Mouse (Mus musculus): Measurements from ENCODE around the gene Papss1.

Gene Papss1

DNA sequence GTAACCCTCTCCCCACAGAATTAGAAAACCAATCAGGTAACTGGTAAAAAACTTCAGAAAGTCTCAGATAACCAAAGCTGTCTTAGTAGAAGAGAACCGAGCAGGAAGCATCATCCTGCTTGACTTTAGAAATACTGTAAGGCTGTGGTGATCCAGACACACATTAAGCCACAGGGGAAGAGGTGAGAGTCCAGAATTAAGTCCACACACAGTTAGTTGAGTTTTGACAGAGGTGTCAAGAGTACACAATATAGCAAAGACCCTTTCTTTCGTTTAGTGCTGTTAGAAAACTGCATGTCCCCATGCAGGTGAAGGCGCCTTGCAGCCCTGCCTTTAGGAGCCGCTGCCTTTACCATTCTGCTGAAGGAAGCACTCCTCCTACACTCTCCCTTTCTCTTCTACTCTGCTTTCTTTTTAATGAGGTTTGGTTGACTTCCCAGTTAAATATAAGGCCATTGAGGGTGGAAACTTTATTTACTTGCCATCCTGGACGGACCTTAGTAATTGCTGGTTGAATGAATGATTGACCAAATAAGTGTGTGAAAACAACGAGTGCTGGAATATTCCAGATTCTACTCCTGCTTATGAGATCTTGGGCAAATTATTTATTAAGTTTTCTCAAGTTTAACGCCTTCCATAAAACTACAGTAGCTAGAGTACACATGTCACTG is 14.0 kb downstream of the Papss1 start:
- in situ Hi-C loops (cut with MboI, MseI) = no loop called here

DNA sequence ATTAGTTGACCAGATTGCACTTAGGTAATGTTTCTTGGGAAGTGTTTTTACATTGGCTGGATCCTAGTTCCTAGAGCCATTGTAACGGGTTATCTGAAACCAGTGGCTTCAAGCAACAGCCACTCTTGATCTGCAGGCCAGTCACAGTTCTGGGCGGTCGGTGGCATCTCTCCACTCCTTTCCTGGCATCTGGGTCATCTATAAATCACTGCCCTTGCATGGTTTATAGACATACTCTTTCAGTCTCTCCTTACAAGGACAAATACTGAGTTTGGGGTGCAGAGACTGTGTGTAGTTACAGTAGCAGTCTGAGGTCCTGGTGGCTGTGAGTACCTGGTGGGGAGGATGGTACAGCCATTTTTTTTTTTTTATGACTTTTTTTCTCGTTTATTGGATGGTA is 15.5 kb downstream of the Papss1 start:
- in situ Hi-C loops (cut with MboI, MseI) = no loop called here

DNA sequence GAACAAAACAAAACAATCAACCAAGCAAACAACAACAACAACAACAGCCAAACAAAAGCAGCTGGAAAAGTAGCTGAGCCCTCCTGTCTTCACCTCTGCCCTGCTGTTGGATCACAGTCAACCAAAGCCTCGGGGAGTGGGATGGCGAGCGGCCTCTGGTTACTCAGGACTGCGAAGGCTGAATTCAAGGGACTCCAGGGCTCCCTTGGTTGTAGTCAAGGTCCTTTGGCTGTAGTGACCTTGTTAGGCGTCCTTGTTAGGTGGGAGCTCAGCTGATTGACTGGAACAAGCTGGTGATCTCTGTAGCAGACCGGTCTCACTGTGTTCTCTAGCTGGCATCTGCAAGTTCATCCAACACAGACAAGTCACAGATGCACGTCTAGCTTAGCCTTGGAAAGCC is 16.5 kb downstream of the Papss1 start:
- in situ Hi-C loops (cut with MboI, MseI) = no loop called here

DNA sequence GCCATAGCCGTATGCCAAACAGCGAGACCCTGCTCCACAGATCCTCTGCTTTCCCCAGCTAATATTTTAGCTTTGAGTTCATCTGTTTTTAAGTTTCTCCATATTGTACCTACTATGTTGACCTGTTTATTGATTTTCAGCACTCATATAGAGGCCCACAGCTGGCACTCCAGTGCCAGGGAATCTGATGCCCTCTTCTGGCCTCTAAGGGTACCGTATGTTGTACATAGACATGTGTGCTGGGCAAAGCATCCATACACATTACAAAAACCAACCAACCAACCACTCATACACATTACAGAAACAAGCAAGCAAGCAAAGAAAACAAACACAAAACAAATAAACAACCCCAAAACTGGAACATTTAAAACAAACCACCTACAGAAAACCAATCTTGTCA is 22.2 kb downstream of the Papss1 start:
- in situ Hi-C loops (cut with MboI, MseI) = no loop called here

DNA sequence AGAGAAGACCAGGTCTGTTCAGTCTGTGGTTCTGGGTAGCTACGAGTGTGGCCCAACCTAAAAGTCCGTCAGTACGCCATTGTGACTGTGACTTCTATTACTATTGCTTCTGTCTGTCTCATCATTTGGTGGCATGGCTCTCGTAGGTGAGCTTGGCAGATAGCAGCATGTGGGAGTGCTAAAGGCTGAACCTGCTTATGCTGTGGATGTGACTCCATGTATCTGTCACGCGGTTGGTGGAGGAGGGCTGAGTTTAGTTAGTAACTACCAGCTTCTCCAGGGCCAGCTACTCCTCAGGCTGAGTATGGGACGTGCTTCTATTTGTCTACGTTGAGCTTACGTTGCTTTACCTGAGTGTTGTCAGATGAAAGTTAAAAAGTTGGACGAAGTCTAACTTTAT is 23.4 kb downstream of the Papss1 start:
- in situ Hi-C loops (cut with MboI, MseI) = no loop called here

DNA sequence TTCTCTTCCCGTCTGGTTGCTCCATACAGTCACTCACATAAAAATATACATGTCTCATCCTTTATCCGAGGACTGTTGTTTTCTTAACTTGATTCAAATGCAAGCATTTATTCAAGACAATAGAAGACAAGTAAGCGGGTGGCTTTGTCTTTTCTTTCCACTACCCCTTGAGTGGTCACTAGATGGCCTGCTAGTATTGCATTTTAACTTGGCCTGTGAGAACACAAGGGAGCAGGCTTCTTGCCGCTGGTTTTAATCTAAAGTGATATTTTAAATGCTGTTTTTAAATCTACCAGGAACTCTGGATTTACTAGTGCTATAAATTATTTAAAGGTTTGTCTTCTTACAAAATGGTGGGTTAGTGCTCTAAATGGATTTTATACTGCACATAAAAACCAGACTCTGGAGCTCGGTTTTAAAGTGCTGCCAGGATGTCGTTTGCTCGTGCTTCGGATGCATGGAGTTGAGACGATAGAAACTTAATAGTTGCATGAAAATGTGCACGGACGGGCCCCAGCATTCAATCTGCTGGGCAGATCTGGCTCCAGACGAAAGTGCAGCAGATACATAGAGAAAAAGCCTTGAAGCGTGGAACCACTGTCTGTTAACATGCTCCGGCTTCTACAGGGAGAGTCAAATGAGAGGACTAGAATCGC is 28.7 kb downstream of the Papss1 start:
- in situ Hi-C loops (cut with MboI, MseI) = no loop called here

DNA sequence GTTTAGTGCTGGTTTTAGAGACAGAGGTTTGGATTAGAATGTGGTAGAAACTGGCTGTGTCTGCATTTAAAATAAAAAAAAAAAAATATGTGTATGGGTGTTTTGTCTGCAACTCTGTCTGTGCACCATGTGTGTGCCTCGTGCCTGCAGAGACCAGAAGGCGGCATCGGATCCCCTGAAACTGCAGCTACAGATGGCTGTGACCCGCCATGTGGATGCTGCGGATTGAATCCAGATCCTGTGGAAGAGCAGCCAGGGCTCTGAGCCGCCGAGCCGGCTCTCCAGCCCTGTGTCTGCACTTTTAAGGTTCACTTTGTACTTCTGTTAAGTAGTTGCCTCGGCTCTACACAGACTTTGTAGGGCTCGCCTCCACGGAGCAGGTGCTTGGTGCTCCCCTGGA is 29.8 kb downstream of the Papss1 start:
- in situ Hi-C loops (cut with MboI, MseI) = no loop called here

DNA sequence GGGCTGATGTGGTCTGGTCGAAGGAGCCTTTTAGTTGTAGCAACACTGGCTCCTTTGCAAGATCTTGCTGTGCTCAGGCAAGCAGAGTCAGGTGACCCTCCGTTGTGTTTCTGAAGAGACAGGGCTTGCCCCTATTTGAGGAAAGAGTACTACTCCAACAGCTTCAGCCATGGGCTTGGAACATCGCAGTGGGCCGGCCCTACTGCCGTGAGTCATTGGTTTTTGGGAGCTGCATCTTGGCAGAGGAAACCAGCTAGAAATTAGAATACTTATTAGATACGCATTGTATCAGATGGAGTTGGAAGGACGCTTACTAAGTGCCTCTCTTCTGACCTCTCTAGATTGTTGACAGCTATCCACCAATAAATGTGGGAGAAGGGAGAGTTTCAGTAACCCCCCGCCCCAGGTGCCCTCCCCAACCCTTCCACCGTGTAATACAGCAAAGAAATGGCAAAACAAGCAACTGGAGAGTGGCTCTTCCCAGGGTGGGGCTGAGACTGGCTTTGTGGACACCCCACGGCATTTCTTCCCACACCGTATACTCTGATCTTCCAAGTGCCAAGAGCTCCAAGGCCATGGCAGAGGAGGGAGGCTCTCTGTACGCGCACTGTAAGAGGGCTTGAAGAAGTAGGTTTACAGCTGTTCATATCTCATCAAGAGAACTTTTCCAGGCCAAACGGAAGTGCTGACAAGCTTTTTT is 31.1 kb downstream of the Papss1 start:
- in situ Hi-C loops (cut with MboI, MseI) = no loop called here

DNA sequence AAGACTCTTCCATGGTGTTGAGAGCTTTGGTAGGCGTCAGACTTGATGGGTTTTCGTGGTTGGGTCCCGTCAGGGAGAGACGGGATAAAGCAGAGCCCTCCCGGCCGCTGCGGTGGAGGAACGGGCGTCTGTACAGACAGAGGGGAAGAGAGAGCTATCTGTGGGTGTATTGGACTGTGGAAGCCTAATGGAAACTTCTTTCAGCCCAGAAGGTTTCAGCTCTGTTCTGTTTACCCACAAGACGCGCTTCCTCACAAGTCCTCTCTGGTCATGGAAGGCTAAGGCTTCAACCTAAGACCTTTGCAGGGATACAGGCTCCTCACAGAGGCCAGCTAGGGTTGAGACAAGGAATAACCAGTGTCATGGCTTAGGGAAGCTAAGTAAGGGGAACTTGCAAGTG is 36.2 kb downstream of the Papss1 start:
- in situ Hi-C loops (cut with MboI, MseI) = loop anchor here in 1 of 2 experiments (25.0 kb wide), 1 partner anchor 1062 kb away; no protein-coding TSS in a partner anchor

DNA sequence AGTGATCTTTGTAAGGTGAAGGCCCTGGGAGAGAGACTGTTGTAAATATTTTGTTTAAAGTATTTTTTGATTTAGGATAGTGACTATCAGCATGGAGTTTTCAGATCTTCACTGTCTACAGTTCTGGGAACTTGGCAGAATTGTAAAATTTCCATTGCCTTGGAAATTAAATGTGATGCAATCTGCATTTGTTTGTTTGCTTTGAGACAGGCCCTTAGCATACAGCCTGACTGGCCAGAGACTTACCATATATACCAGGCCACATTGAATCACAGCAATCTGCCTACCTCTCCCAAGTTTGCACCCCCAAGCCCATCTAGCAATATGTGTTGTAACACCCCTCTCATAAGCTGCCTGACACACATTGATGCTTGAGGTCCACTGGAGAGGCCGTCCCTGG is 36.8 kb downstream of the Papss1 start:
- in situ Hi-C loops (cut with MboI, MseI) = loop anchor here in 1 of 2 experiments (25.0 kb wide), 1 partner anchor 1061 kb away; no protein-coding TSS in a partner anchor

DNA sequence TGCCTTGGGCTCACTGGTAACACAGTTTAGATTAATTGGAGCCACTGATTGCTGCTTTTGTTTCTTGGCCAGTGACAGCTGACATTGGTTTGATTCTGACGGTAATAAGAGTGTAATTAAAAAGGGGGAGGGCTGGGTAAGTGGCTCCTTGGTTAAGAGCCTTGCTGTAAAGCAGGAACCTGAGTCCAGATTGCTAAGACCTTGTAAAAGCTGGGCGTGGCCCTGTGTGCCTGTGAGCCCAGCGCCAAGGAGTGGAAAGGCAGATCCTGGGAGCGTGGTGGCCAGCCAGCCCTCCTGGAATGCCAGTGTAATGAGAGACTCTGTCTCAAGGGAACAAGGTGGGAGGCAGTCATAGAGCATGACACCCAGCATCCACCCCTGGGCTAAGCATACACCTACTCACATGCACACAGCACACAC is 38.4 kb downstream of the Papss1 start:
- in situ Hi-C loops (cut with MboI, MseI) = loop anchor here in 1 of 2 experiments (25.0 kb wide), 1 partner anchor 1059 kb away; no protein-coding TSS in a partner anchor

DNA sequence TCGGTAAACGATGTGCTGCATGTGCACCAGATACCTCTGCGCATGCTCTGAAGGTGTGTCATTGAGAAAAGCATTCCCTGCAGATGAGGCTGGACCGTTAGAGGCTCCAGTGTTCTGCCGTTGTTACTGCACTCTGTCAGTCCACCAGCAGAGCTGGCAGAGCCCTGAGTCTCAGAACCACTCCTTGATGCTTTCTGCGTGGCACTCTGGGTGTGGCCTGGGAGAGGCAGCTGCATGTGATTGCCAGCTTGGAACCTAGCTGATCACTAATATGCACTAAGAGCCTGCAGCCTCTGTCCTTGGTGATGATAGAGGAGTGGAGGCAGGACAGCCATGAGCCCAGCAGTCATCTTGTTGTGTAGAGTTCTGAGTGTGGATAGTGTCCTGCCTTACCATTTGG is 43.5 kb downstream of the Papss1 start:
- in situ Hi-C loops (cut with MboI, MseI) = loop anchor here in 1 of 2 experiments (25.0 kb wide), 1 partner anchor 1054 kb away; no protein-coding TSS in a partner anchor

DNA sequence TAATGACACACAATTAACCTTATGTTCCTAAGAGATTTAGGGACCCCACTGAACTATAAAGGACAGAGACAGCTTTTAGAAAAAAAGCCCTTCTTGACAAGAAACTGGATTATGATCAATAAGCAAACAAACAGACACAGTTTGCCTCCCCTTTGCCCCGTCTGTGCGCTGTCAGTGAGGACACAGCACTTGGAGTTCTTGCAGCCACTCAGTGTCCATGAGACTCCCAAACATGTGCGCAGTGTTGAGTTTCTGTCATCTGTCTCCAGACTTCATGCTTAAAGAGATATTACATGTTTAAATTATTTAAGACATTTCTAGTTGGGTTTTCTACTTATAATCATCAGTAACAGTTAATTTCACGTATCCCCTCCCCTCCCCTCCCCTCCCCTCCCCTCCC is 45.1 kb downstream of the Papss1 start:
- in situ Hi-C loops (cut with MboI, MseI) = loop anchor here in 1 of 2 experiments (25.0 kb wide), 1 partner anchor 1053 kb away; no protein-coding TSS in a partner anchor

DNA sequence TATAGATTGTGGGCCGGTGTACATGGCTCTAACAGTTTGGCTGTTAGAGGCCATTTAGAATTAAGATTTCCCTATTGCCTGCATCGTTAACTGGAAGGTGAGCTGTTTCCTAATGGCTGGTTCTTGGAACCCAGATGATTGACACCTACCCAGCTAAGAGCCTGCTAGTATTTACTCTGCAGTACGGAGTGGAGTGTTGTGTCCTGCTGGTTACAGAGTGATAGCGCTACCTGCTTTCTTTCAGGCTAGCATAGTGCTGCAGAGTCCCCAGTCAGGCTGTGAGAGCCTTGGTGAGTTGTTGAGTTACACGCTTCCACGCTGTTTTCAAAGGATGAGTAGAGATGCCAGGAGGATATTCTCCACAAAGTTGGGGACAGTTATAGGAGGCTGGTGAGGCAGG is 46.0 kb downstream of the Papss1 start:
- in situ Hi-C loops (cut with MboI, MseI) = loop anchor here in 1 of 2 experiments (25.0 kb wide), 1 partner anchor 1052 kb away; no protein-coding TSS in a partner anchor

DNA sequence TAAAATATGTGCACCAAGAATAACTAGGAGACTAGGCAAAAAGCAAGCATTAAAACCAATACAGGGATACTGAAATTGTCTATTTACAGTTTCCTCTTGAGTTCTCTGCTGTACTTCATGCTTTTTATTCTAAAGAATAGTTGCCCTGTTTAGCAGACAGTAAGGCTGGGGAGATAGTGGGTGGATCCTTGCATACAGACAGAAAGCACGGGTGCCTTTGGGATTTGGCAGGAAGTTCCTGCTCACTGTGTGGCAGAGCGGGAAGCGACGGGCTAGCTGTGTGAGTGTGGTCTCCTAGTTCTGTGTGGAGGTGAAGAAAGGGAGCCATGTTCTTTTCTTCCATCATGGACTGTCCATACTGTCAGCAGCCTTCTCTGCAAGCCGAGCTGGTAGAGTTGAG is 48.3 kb downstream of the Papss1 start:
- in situ Hi-C loops (cut with MboI, MseI) = loop anchor here in 1 of 2 experiments (25.0 kb wide), 1 partner anchor 1049 kb away; no protein-coding TSS in a partner anchor

DNA sequence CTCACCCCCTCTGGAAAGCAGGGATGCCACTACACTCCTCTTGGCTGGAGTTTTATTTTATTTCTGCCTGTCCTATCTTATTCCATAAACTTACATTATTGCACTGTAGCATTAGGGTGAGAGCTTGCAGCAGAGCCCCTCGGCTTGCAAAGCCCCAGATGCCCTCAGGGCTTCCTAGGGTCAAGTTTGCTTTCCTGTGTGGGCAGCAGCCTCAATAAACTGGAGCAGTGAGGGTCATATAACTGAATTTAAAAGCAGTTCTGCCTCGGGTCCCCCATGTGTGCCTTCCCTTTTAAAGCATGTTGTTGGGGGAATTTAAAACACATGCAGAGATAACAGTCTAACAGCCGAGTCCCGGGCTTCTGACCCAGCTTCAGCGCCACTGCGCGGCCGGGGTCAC is 49.5 kb downstream of the Papss1 start:
- in situ Hi-C loops (cut with MboI, MseI) = loop anchor here in 1 of 2 experiments (25.0 kb wide), 1 partner anchor 1048 kb away; no protein-coding TSS in a partner anchor

DNA sequence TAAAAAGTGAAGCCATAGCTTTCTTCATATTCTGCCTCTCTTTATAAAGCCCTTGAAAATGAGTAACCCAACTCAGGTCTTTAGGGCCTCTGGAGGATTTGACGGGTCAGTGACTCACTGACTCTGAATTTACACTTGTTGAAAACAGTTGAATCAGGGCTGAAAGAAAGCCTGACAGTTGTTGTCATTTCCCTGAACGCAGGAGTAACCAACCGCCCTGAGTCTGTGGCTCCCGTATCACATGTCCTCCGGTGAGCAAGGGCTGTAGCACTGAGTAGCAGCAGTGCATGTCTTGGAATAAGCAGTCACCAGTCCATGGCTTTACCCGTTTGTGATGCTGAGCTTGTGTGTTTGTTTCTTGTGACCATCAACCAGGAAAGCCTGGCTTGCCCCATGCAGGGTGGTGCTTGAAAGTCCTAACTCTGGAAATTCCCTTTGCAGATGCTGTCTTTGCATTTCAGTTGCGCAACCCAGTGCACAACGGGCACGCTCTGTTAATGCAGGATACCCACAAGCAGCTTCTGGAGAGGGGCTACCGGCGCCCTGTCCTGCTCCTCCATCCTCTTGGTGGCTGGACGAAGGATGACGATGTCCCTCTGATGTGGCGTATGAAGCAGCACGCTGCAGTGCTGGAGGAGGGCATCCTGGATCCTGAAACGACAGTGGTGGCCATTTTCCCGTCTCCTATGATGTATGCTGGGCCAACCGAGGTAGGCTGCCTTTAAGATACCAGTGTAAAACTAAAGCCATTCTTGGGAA is 54.2 kb downstream of the Papss1 start:
- in situ Hi-C loops (cut with MboI, MseI) = loop anchor here in 1 of 2 experiments (25.0 kb wide), 1 partner anchor 1044 kb away; no protein-coding TSS in a partner anchor

DNA sequence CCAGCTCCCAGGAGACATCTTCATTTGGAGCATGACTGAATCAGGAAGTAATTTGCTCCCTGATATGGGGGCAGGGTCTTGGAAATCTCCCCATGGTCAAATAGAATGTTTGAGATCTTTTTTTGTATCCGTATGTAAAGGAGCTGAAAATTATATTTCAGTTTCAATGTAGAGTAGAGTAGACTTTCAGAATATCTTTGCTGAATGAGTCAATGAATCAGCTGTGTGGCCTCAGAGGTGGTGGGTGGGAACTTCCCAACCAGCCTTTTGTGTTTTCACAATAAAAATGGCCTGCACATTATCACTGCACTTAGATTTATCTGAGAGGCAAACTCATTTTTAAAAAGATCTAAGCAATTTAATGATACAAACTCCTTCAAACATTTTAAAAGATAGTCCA is 58.6 kb downstream of the Papss1 start:
- in situ Hi-C loops (cut with MboI, MseI) = loop anchor here in 1 of 2 experiments (25.0 kb wide), 1 partner anchor 1039 kb away; no protein-coding TSS in a partner anchor

DNA sequence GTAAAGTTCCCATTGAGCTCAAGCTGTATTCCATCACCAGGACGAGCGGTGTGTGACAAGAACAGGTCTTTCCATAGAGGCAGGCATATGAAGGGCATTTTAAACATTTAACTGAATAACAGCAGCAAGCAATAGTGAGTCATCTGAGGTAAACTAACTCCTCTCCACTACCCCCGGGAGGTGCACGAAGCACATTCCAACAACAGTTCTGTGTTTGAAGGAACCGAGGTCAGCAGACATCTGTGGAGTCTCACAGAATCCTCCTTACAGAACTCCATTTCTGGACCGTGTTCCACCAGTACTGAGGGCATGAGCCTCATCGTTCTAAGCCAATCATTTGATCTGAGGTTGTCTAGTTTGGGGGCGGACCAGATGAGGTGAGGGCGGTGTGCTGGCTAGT is 59.5 kb downstream of the Papss1 start:
- in situ Hi-C loops (cut with MboI, MseI) = loop anchor here in 1 of 2 experiments (25.0 kb wide), 1 partner anchor 1038 kb away; no protein-coding TSS in a partner anchor

DNA sequence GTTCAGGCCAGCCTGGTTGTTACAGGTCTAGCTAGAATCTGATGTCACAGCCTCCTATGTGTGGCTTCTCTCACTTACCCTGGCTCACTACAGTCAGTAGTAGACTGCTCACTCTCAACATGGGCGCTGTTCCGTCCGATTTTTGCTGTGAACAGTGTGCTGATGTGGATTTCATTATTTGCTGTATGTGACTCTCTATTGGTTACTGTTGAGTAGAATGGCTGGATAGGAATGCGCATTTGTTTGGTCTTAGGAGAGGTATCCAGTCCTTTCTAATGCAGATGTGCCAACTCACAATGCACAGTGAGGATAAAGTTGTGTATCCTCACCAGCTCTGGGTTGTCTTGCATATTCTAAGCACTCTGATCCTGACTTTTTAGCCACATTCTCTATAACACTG is 62.9 kb downstream of the Papss1 start:
- in situ Hi-C loops (cut with MboI, MseI) = no loop called here

DNA sequence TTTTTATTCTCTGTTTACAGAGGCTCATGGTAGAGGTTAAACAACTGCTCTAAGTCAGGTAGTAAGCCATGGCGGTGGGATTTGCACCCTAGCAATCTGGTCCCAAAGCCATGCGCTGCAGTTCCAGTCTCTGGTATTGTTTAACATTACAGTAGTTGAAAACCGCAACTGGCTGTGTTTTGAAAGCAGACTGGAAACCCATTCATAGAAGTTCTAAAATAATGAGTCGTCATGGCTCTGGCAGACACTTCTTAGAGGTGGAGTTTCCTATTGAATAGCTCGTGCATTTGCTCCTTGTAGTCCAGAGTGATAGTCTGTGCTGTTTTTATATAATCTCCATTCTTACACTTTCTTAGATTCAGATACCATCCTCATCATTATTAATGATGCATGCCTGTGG is 63.7 kb downstream of the Papss1 start:
- in situ Hi-C loops (cut with MboI, MseI) = no loop called here
